Mouse (Mus musculus): Measurements from ENCODE around the gene Celsr2. TPM values are rescaled to one million over a fixed set of nuclear protein-coding genes. Genes with fewer than 3 reads are reported as not detected.

Celsr2 gene
- polyA plus RNA-seq, 1 experiment = not detected

DNA sequence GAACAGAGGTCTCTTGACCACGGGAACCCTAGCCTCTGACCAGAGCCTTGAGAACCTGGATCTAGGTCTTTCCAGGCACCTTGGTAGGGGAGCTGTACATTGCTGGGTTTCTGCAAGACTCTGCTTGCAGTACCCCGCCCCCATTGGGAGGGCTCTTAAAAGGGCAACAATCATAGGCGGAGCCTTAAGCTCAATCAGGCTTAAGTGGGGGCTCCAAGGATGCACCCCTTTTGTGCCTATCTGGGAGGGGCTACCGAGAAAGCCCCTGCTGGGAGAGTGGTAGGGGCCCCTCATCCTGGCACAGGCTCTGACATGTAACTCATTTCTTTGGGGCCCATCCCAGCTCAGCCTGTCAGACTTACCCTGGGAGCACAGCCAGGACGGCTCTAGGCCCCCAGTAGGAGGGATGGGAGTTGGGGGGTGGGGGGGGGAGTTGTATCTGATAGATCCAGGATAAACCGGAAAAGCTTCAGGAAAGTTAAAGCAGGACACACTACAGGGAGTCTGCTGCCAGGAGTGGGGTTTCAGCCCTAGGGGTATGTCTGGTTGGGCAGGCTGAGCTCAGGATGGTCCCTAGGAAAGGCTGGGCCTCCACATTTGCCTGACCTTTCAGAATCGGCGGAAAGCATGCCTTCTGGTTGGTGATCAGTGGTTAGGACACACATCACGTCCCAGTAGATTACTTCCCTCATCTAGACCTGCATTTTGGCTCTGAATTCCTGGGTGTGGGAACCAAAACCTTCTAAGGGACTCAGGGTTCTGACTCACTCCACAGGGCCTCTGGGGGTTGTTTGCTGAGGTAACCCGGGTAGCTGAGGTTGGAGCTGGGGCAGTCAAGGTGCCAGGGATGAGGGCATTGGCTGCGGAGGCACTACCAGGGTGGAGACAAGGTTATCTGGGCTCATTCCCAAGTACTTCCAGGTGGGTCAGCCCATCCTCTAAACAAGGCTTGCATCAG, 8.8 kb upstream of the Celsr2 start:
- no peaks in the 10 kb centered on the region for H3K79me3 ChIP-seq (ENCODE audit: low read depth)
- no peak overlapping the region for H3K4me3 ChIP-seq (ENCODE audit: insufficient read depth, poor library complexity, severe bottlenecking)
- no peaks in the 10 kb centered on the region for H3K79me2 ChIP-seq (ENCODE audit: control insufficient read depth, insufficient read depth)
- H3K27me3 ChIP-seq (ENCODE audit: control insufficient read depth, insufficient read depth, insufficient read length) = no peaks in the 10 kb centered on the region
- H3K36me3 ChIP-seq (ENCODE audit: control insufficient read depth, insufficient read depth) = peaks cover 41% of the 10 kb centered on the region
- H3ac ChIP-seq (ENCODE audit: control insufficient read depth, insufficient read length, low read depth) = no peak overlapping the region
- TF ChIP-seq CEBPB (IDR thresholded peaks at IDR 0.05; ENCODE audit: low read depth) = no peak
- TF ChIP-seq MYOD1 (IDR thresholded peaks at IDR 0.05; ENCODE audit: control insufficient read depth, insufficient read length, low read depth) = no peak
- no peak for TF ChIP-seq MAX (IDR thresholded peaks at IDR 0.05)
- no peak for TF ChIP-seq USF1 (IDR thresholded peaks at IDR 0.05; ENCODE audit: low read depth)
- TF ChIP-seq FOSL1 (IDR thresholded peaks at IDR 0.05; ENCODE audit: insufficient read depth, low read length, poor library complexity, severe bottlenecking) = no peak
- TF ChIP-seq CTCF (IDR thresholded peaks at IDR 0.05; ENCODE audit: control insufficient read depth, insufficient read depth, insufficient read length) = no peak
- no peak for TF ChIP-seq MYOG (IDR thresholded peaks at IDR 0.05; ENCODE audit: control insufficient read depth, extremely low read depth, insufficient read length)

DNA sequence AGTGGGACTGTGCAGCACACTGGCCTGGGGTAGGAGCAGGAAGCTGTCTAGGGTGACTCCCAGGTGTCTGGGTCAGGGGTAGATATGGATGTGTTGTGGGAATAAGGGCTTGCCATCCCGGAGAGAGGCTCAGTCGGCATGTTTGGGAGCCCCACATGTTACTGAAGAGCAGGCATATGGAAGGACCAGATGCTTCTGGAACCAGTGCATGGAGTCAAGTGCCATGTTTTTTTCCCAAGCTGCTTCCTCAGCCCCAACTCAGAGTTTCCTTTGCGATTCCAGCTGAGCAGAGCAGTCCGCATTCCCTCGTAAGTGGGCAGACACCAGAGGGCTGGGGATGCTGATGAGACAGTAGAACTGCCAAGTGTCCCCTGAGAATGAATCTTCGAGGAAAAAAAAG, 7.7 kb upstream of the Celsr2 start:
- Histone ChIP-seq H3K79me2 (ENCODE audit: control insufficient read depth, insufficient read depth) (no peaks in the 10 kb centered on the region), H3K4me3 (ENCODE audit: insufficient read depth, poor library complexity, severe bottlenecking) (no peak overlapping the region), H3K36me3 (ENCODE audit: control insufficient read depth, insufficient read depth) (peaks cover 30% of the 10 kb centered on the region), H3K27me3 (ENCODE audit: control insufficient read depth, insufficient read depth, insufficient read length) (no peaks in the 10 kb centered on the region), H3K79me3 (ENCODE audit: low read depth) (no peaks in the 10 kb centered on the region), H3ac (ENCODE audit: control insufficient read depth, insufficient read length, low read depth) (no peak overlapping the region)
- TF ChIP-seq USF1 (IDR thresholded peaks at IDR 0.05; ENCODE audit: low read depth) = no peak
- no peak for TF ChIP-seq MAX (IDR thresholded peaks at IDR 0.05)
- TF ChIP-seq CEBPB (IDR thresholded peaks at IDR 0.05; ENCODE audit: low read depth) = no peak
- TF ChIP-seq MYOG (IDR thresholded peaks at IDR 0.05; ENCODE audit: control insufficient read depth, extremely low read depth, insufficient read length) = no peak
- no peak for TF ChIP-seq CTCF (IDR thresholded peaks at IDR 0.05; ENCODE audit: control insufficient read depth, insufficient read depth, insufficient read length)
- no peak for TF ChIP-seq MYOD1 (IDR thresholded peaks at IDR 0.05; ENCODE audit: control insufficient read depth, insufficient read length, low read depth)
- TF ChIP-seq FOSL1 (IDR thresholded peaks at IDR 0.05; ENCODE audit: insufficient read depth, low read length, poor library complexity, severe bottlenecking) = no peak

DNA sequence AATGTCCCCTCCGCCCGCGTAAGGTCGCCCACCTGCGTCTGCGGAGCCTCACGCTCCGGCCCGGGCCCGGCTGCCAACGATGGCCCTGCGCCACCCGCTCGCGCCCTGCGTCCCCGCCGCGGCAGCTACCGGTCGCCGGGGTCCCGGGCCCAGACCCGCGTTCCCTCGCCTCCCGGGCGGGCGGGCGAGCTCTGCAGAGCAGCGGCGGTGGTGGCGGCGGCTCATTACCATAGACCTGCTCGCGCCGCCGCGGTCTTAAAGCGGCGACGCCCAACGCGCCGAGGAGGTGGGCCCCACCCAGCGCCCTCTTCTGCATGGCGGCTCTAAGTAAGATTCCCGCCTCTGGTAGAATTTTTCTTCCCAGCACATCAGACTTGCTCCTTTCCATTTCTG, 475 bp upstream of the Celsr2 start:
- no peaks in the 10 kb centered on the region for H3K79me2 ChIP-seq (ENCODE audit: control insufficient read depth, insufficient read depth)
- no peak overlapping the region for H3K4me3 ChIP-seq (ENCODE audit: insufficient read depth, poor library complexity, severe bottlenecking)
- no peaks in the 10 kb centered on the region for H3K36me3 ChIP-seq (ENCODE audit: control insufficient read depth, insufficient read depth)
- TF ChIP-seq CTCF (IDR thresholded peaks at IDR 0.05; ENCODE audit: control insufficient read depth, insufficient read depth, insufficient read length) (no peak), MYOG (IDR thresholded peaks at IDR 0.05; ENCODE audit: control insufficient read depth, extremely low read depth, insufficient read length) (no peak), CEBPB (IDR thresholded peaks at IDR 0.05; ENCODE audit: low read depth) (no peak), MYOD1 (IDR thresholded peaks at IDR 0.05; ENCODE audit: control insufficient read depth, insufficient read length, low read depth) (no peak), FOSL1 (IDR thresholded peaks at IDR 0.05; ENCODE audit: insufficient read depth, low read length, poor library complexity, severe bottlenecking) (no peak)
- H3ac ChIP-seq (ENCODE audit: control insufficient read depth, insufficient read length, low read depth) = no peak overlapping the region
- peaks cover 36% of the 10 kb centered on the region for H3K27me3 ChIP-seq (ENCODE audit: control insufficient read depth, insufficient read depth, insufficient read length)
- H3K79me3 ChIP-seq (ENCODE audit: low read depth) = no peaks in the 10 kb centered on the region

DNA sequence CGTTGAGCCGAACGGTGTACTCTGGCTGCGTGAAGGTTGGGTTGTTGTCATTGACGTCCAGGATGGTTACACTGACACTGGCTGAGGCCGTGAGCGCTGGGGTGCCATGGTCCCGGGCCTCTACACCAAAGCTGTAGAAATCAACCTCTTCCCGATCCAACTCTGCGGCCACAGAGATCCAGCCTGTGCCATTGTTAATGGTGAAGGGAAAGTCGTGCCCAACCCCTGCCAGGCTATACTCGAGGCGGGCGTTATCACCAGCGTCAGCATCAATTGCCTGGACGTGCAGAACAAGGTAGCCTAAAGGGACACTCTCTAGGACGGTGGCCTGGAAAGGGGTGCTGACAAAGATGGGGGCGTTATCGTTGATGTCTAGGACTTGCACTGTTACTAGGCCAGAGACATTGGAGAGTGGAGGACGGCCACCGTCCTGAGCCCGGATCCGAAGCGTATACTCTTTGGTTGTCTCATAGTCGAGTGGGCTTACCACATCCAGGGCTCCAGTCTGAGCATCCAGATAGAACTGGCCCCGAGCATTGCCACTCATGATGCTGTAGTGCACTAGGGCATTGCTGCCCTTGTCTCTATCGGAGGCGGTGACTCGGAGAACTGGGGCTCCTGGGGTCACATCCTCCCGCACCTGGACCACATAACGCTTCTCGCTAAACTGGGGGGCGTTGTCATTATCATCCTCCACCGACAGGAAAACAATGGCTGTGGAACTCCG, 1.6 kb downstream of the Celsr2 start:
- TF ChIP-seq FOSL1 (IDR thresholded peaks at IDR 0.05; ENCODE audit: insufficient read depth, low read length, poor library complexity, severe bottlenecking) = no peak
- TF ChIP-seq MAX (IDR thresholded peaks at IDR 0.05) = no peak
- TF ChIP-seq CEBPB (IDR thresholded peaks at IDR 0.05; ENCODE audit: low read depth) = no peak
- TF ChIP-seq MYOD1 (IDR thresholded peaks at IDR 0.05; ENCODE audit: control insufficient read depth, insufficient read length, low read depth) = no peak
- TF ChIP-seq USF1 (IDR thresholded peaks at IDR 0.05; ENCODE audit: low read depth) = no peak
- no peak for TF ChIP-seq MYOG (IDR thresholded peaks at IDR 0.05; ENCODE audit: control insufficient read depth, extremely low read depth, insufficient read length)
- no peak for TF ChIP-seq CTCF (IDR thresholded peaks at IDR 0.05; ENCODE audit: control insufficient read depth, insufficient read depth, insufficient read length)
- Histone ChIP-seq H3K4me3 (ENCODE audit: insufficient read depth, poor library complexity, severe bottlenecking) (no peak overlapping the region), H3K79me3 (ENCODE audit: low read depth) (no peaks in the 10 kb centered on the region), H3K27me3 (ENCODE audit: control insufficient read depth, insufficient read depth, insufficient read length) (peaks cover 56% of the 10 kb centered on the region), H3ac (ENCODE audit: control insufficient read depth, insufficient read length, low read depth) (no peak overlapping the region), H3K36me3 (ENCODE audit: control insufficient read depth, insufficient read depth) (no peaks in the 10 kb centered on the region), H3K79me2 (ENCODE audit: control insufficient read depth, insufficient read depth) (no peaks in the 10 kb centered on the region)

DNA sequence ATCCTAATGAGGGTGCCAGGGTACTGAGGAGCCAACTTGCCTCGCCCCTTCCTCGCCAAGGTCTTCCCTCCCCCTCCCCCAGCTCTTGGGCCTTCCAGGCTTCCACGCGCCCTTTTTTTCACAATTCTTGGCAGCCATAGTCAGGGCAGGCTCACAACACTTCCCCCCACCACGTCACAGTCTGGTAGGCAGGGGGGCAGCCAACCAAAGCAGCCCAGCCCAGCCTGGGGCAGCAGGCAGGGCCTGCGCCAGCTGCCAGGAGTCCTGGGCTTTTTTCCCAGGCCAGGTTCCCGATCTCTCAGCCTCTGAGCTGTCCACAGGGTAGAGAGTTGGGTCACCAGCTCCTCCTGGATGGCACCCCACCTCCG, 3.6 kb downstream of the Celsr2 start:
- no peak overlapping the region for H3K4me3 ChIP-seq (ENCODE audit: insufficient read depth, poor library complexity, severe bottlenecking)
- H3K27me3 ChIP-seq (ENCODE audit: control insufficient read depth, insufficient read depth, insufficient read length) = peaks cover 66% of the 10 kb centered on the region
- no peaks in the 10 kb centered on the region for H3K36me3 ChIP-seq (ENCODE audit: control insufficient read depth, insufficient read depth)
- no peak overlapping the region for H3ac ChIP-seq (ENCODE audit: control insufficient read depth, insufficient read length, low read depth)
- TF ChIP-seq CEBPB (IDR thresholded peaks at IDR 0.05; ENCODE audit: low read depth) = no peak
- no peak for TF ChIP-seq FOSL1 (IDR thresholded peaks at IDR 0.05; ENCODE audit: insufficient read depth, low read length, poor library complexity, severe bottlenecking)
- no peak for TF ChIP-seq MYOG (IDR thresholded peaks at IDR 0.05; ENCODE audit: control insufficient read depth, extremely low read depth, insufficient read length)
- no peak for TF ChIP-seq MAX (IDR thresholded peaks at IDR 0.05)
- no peak for TF ChIP-seq MYOD1 (IDR thresholded peaks at IDR 0.05; ENCODE audit: control insufficient read depth, insufficient read length, low read depth)
- TF ChIP-seq CTCF (IDR thresholded peaks at IDR 0.05; ENCODE audit: control insufficient read depth, insufficient read depth, insufficient read length) = no peak
- no peak for TF ChIP-seq USF1 (IDR thresholded peaks at IDR 0.05; ENCODE audit: low read depth)
- H3K79me3 ChIP-seq (ENCODE audit: low read depth) = no peaks in the 10 kb centered on the region
- no peaks in the 10 kb centered on the region for H3K79me2 ChIP-seq (ENCODE audit: control insufficient read depth, insufficient read depth)
